Mouse (Mus musculus): ENCODE measurements around the gene N4bp1. TPM values are rescaled to one million over a fixed set of nuclear protein-coding genes. Genes with fewer than 3 reads are reported as not detected.

Gene N4bp1
- polyA plus RNA-seq, 1 experiment, result 12.7 TPM

- TF ChIP-seq POLR2A (IDR thresholded peaks at IDR 0.05; ENCODE audit: borderline replicate concordance, control insufficient read depth, low read depth, low read length), result no peak
- no peak for TF ChIP-seq CTCF (IDR thresholded peaks at IDR 0.05; ENCODE audit: control insufficient read depth, insufficient read depth, low read length)
- Histone ChIP-seq H3K27ac (ENCODE audit: control insufficient read depth, insufficient read depth, low read depth, low read length, poor library complexity) (no peak overlapping the region), H3K4me3 (replicated peaks; ENCODE audit: control insufficient read depth, low read depth, low read length) (no peak overlapping the region), H3K4me1 (ENCODE audit: control insufficient read depth, insufficient read depth, low read length) (no peaks in the 10 kb centered on the region)
- 76% methylated on average over 9 of the region's 9 CpGs for WGBS
Observed at GRCm38 (mm10) chr8:86825674-86826448, 59.2 kb downstream of the N4bp1 start.

GRCm38 (mm10) chr8:86824735-86825134 lies 60.3 kb downstream of the N4bp1 start:
- TF ChIP-seq POLR2A (IDR thresholded peaks at IDR 0.05; ENCODE audit: borderline replicate concordance, control insufficient read depth, low read depth, low read length), result no peak
- no peak for TF ChIP-seq CTCF (IDR thresholded peaks at IDR 0.05; ENCODE audit: control insufficient read depth, insufficient read depth, low read length)
- 77% methylated on average over 4 of the region's 4 CpGs for WGBS
- no peak overlapping the region for H3K4me3 ChIP-seq (replicated peaks; ENCODE audit: control insufficient read depth, low read depth, low read length)

GRCm38 (mm10) chr8:86820756-86821201 lies 64.3 kb downstream of the N4bp1 start:
- TF ChIP-seq CTCF (IDR thresholded peaks at IDR 0.05; ENCODE audit: control insufficient read depth, insufficient read depth, low read length) (peak; percentile 88), POLR2A (IDR thresholded peaks at IDR 0.05; ENCODE audit: borderline replicate concordance, control insufficient read depth, low read depth, low read length) (no peak)
- no peak overlapping the region for H3K27ac ChIP-seq (ENCODE audit: control insufficient read depth, insufficient read depth, low read depth, low read length, poor library complexity)
- H3K4me1 ChIP-seq (ENCODE audit: control insufficient read depth, insufficient read depth, low read length), result no peaks in the 10 kb centered on the region
- WGBS, result 12% methylated on average over 3 of the region's 3 CpGs
- no peak overlapping the region for H3K4me3 ChIP-seq (replicated peaks; ENCODE audit: control insufficient read depth, low read depth, low read length)

More at GRCm38 (mm10) chr8:86824735-86825134, 60.3 kb downstream of the N4bp1 start:
- Histone ChIP-seq H3K4me1 (ENCODE audit: control insufficient read depth, insufficient read depth, low read length) (no peaks in the 10 kb centered on the region), H3K27ac (ENCODE audit: control insufficient read depth, insufficient read depth, low read depth, low read length, poor library complexity) (no peak overlapping the region)

- TF ChIP-seq POLR2A (IDR thresholded peaks at IDR 0.05; ENCODE audit: borderline replicate concordance, control insufficient read depth, low read depth, low read length), result no peak
- TF ChIP-seq CTCF (IDR thresholded peaks at IDR 0.05; ENCODE audit: control insufficient read depth, insufficient read depth, low read length), result no peak
- Histone ChIP-seq H3K27ac (ENCODE audit: control insufficient read depth, insufficient read depth, low read depth, low read length, poor library complexity) (no peak overlapping the region), H3K4me1 (ENCODE audit: control insufficient read depth, insufficient read depth, low read length) (no peaks in the 10 kb centered on the region), H3K4me3 (replicated peaks; ENCODE audit: control insufficient read depth, low read depth, low read length) (no peak overlapping the region)
- WGBS, result 71% methylated on average over 2 of the region's 2 CpGs
Observed at GRCm38 (mm10) chr8:86820186-86820755, 64.8 kb downstream of the N4bp1 start.

GRCm38 (mm10) chr8:86819426-86819825 lies 65.6 kb downstream of the N4bp1 start:
- no peak for TF ChIP-seq POLR2A (IDR thresholded peaks at IDR 0.05; ENCODE audit: borderline replicate concordance, control insufficient read depth, low read depth, low read length)
- no peak for TF ChIP-seq CTCF (IDR thresholded peaks at IDR 0.05; ENCODE audit: control insufficient read depth, insufficient read depth, low read length)
- WGBS, result 74% methylated on average over 6 of the region's 6 CpGs
- no peak overlapping the region for H3K27ac ChIP-seq (ENCODE audit: control insufficient read depth, insufficient read depth, low read depth, low read length, poor library complexity)
- no peaks in the 10 kb centered on the region for H3K4me1 ChIP-seq (ENCODE audit: control insufficient read depth, insufficient read depth, low read length)
- H3K4me3 ChIP-seq (replicated peaks; ENCODE audit: control insufficient read depth, low read depth, low read length), result no peak overlapping the region

- Histone ChIP-seq H3K4me1 (ENCODE audit: control insufficient read depth, insufficient read depth, low read length) (no peaks in the 10 kb centered on the region), H3K4me3 (replicated peaks; ENCODE audit: control insufficient read depth, low read depth, low read length) (no peak overlapping the region), H3K27ac (ENCODE audit: control insufficient read depth, insufficient read depth, low read depth, low read length, poor library complexity) (no peak overlapping the region)
- WGBS, result 35% methylated on average over 15 of the region's 15 CpGs
- no peak for TF ChIP-seq CTCF (IDR thresholded peaks at IDR 0.05; ENCODE audit: control insufficient read depth, insufficient read depth, low read length)
- no peak for TF ChIP-seq POLR2A (IDR thresholded peaks at IDR 0.05; ENCODE audit: borderline replicate concordance, control insufficient read depth, low read depth, low read length)
Observed at GRCm38 (mm10) chr8:86808990-86809960, 75.8 kb downstream of the N4bp1 start.

- Histone ChIP-seq H3K27ac (ENCODE audit: control insufficient read depth, insufficient read depth, low read depth, low read length, poor library complexity) (no peak overlapping the region), H3K4me1 (ENCODE audit: control insufficient read depth, insufficient read depth, low read length) (no peaks in the 10 kb centered on the region), H3K4me3 (replicated peaks; ENCODE audit: control insufficient read depth, low read depth, low read length) (no peak overlapping the region)
- no peak for TF ChIP-seq POLR2A (IDR thresholded peaks at IDR 0.05; ENCODE audit: borderline replicate concordance, control insufficient read depth, low read depth, low read length)
- no peak; the same call in 1 of the 2 replicates for TF ChIP-seq CTCF (IDR thresholded peaks at IDR 0.05; ENCODE audit: control insufficient read depth, insufficient read depth, low read length)
- 8% methylated on average over 5 of the region's 5 CpGs for WGBS
Observed at GRCm38 (mm10) chr8:86808239-86808638, 76.8 kb downstream of the N4bp1 start.
